ENCODE assay signal across 9 mouse cellular contexts in genomic region chr14:26486416-26487198, GRCm38 (mm10). TPM values are rescaled to one million over a fixed set of nuclear protein-coding genes. Genes with fewer than 3 reads are reported as not detected.
A peak's percentile ranks its signal among the peaks of the same experiment; 100 is the strongest.
DNase-seq lines count a peak whose midpoint lies in the region; TF ChIP-seq lines count a peak whose summit lies in the region.
"Had no signal": no experiment of that assay in that cellular context is flagged by ENCODE, and none has a peak within 500 bp of the region (broad histone marks: within the 10 kb centered on the region; RNA-seq: fewer than 3 reads in every experiment).

No protein-coding gene starts in this region.

- peak; percentile 68 for TF ChIP-seq CTCF in left cerebral cortex, adult 2 months (IDR thresholded peaks at IDR 0.05)

- no peak overlapping the region for H3K27ac ChIP-seq in left cerebral cortex, adult 2 months
- H3K27ac ChIP-seq: liver, embryonic 15.5 days had no signal

- intact Hi-C loops in left cerebral cortex, adult 2 months (cut with DNase I) = loop anchor here (5.0 to 10.0 kb wide), 2 partner anchors 151 to 548 kb away; partner anchors contain the start of genes Arf4 and Il17rd
- intact Hi-C loops in left cerebral cortex, postnatal 4 days (cut with DNase I) = loop anchor here (5.0 to 10.0 kb wide), 2 partner anchors 96 to 128 kb away; no protein-coding TSS in a partner anchor

- peak; percentile 35 for DNase-seq in adrenal gland, postnatal 14 days
- DNase-seq in adrenal gland, adult 8-10 months = no peak
- no peak for DNase-seq in left cerebral cortex, adult 2 months (ENCODE audit: extremely low spot score in 1 of 2, low spot score in 2 of 2)
- DNase-seq in left cerebral cortex, postnatal 4 days = no peak
- DNase-seq in NIH3T3 (ENCODE audit: low read depth) = peak; percentile 79
- DNase-seq in kidney, postnatal 36 days = peak; percentile 40 to 50
- no peak for DNase-seq in urinary bladder, postnatal 4 days (ENCODE audit: low spot score in 2 of 2)
- no peak for DNase-seq in urinary bladder, adult 18-20 months (ENCODE audit: low spot score in 2 of 2)

- no peak overlapping the region for H3K4me3 ChIP-seq in left cerebral cortex, adult 2 months
- H3K4me3 ChIP-seq: liver, embryonic 15.5 days had no signal

RNA-seq across cellular contexts. Expression of gene Slmap, which starts 48.1 kb away (rescaled TPM):
- total RNA-seq in adrenal gland, postnatal 14 days (2021) = 105 and 107 TPM in 2 replicates
- total RNA-seq in adrenal gland, adult 8-10 months (2022) = 10 to 100 TPM; 71.2 to 93.9 (median 81.5) TPM
- total RNA-seq in left cerebral cortex, adult 2 months (2021) = 100 to 1,000 TPM; 113 to 116 TPM
- 10 to 100 TPM; 60.7 to 67.6 TPM for total RNA-seq in left cerebral cortex, postnatal 4 days (2021)

Comparison
In these comparisons a context has a peak if more than half of its experiments do, and no peak if none do; other contexts are left out.
1. DNase-seq: peak in adrenal gland, postnatal 14 days (single experiment), NIH3T3 (single experiment) and kidney, postnatal 36 days (2 of 2); none in adrenal gland, adult 8-10 months (single experiment), left cerebral cortex, adult 2 months (0 of 2), left cerebral cortex, postnatal 4 days (single experiment), urinary bladder, postnatal 4 days (0 of 2) and urinary bladder, adult 18-20 months (0 of 2).